Mouse (Mus musculus) lung, postnatal 0 days (tissue): Measurements from ENCODE around the gene Snx9.

Source experiments
- CTCF ChIP-seq: IDR thresholded peaks from 2 replicates; pipeline ENCODE4 v1.5.1; 2016; ENCODE audit warnings: antibody characterized with exemption, mild to moderate bottlenecking
- EP300 ChIP-seq: IDR thresholded peaks from 2 replicates; pipeline ENCODE4 v1.6.1; 2016; ENCODE audit warnings: antibody characterized with exemption, mild to moderate bottlenecking, control low read depth

GRCm38 (mm10) chr17:5845376-5845775, 4.2 kb downstream of the Snx9 start:
- TF ChIP-seq CTCF (no peak), EP300 (no peak)
